Mouse (Mus musculus): Measurements from ENCODE around the gene Muc3. TPM values are rescaled to one million over a fixed set of nuclear protein-coding genes. Genes with fewer than 3 reads are reported as not detected.

Gene Muc3
- total RNA-seq, 2 experiments from 2014 or later = not detected

DNA sequence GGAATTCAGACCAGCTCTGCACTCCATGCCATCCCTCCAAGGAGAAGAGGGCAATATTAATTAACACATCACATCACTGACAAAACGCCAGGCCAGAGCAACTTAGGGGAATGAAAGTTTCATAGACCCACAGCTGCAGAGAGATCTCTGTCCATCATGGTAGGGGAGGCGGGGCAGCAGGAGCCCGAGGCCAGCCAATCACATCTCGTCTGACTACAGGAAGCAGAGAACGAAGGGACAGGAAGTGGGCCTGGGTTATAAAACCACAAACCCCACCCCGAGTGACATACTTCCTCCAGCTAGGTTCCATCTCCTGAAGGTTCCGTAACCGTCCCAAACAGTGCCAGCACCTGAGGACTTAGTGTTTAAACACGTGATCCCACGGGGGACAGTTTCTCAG, 54.0 kb downstream of the Muc3 start:
- DNase-seq = no peak

DNA sequence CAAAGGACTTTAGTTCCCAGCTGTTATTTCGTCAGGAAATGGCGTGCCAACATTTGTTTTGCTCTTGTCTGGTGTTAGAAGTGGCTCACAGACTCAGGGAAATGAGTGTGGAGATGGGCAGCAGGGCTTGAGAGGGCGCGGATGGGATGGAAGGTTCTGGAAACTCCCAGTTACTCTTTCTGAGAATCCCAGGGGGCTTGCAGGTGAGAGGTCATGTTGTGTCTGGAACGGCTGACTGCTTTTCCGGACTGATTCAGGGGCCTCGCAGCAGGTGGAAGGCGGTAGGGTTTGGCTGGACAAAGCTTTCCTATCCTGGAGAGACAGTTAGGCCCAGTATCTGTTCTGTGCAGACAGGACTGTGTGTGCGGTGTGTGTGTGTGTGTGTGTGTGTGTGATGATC, 55.4 kb downstream of the Muc3 start:
- DNase-seq = no peak

DNA sequence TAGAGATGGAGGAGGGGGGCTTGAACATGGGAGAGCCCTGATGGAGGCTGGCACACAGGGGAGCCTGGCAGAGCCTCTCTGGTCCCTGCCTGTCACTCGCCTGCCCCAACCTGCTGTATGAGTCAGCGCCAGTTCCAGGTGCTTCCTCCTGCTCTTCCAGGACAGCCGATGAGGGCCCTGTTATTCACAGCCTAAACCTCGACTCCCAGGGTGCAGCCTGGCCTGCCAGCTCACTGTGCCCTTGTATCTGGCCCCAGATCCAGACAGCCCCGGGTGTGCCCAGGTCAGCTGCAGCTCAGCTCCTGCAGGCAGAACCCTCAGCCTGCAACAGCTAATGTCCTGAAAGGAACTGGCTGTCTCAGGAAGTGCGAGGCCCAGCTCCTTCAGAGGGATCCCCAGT, 57.6 kb downstream of the Muc3 start:
- DNase-seq = no peak

GRCm38 (mm10) chr5:137090870-137091269, 58.3 kb downstream of the Muc3 start:
- no peak for DNase-seq

DNA sequence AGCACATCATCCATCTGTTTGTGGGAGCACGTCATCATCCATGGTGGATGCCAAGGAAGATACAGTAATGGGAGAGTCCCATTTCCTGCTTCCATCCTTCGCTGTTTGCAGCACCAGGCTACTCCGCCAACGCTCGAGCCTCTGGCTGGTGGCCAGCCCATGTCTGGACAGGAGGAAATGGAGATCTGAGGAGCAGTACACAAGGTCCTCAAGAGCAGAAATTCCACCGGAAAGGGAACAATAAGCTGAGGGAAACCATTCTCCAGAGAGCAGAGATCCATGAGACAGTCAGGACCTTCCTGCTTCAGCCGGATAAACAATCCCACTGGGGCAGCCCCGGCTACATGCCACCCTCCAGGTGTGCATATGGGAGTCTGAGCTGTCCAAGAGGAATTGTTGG, 61.7 kb downstream of the Muc3 start:
- DNase-seq = no peak

DNA sequence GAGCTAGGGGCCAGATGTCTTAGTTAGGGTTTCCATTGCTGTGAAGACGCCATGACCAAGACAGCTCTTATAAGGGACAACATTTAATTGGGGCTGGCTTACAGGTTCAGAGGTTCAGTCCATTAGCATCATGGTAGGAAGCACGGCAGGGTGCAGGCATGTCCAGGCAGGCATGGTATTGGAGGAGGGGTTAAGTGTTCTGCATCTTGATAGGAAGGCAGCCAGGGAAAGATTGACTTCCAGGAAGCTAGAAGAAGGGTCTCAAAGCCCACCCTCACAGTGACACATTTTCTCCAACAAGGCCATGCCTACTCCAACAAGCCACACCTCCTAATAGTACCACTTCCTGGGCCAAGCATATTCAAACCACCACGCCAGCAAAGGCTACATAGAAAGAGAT, 63.4 kb downstream of the Muc3 start:
- no peak for DNase-seq

DNA sequence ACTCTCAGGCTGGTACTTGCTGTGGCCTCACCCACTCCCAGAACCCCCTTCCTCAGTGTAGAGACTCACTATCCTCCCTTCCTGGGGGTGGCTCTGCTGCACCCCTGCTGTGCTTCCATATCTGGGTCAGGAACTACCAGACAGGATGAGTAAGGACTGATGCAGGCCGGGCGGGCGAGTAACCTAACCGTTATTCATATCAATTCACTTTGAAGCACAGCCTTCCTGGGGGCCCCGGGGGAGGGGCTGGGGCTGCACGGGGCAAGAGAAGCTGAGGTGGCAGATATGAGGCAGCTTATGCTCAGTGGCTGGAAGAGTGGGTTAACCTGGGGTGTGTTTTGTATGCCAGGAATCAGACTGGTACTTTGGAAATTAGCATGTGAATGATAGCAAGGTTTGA, 64.1 kb downstream of the Muc3 start:
- DNase-seq = no peak

Other genes starting within 250 kb of the Muc3 start
- 1 to 10 TPM; 5.6 to 6.9 TPM for gene Ift22, start 241.2 kb downstream of the Muc3 start, total RNA-seq (2021)
- gene Fis1, start 196.0 kb downstream of the Muc3 start, total RNA-seq (2021) = 100 to 1,000 TPM; 159 to 164 TPM
- 1 to 10 TPM in 1 of 2 experiments, under 1 TPM in 1; 0.67 to 3.3 TPM for gene Cldn15, start 182.7 kb downstream of the Muc3 start, total RNA-seq (2021)
- gene Plod3, start 162.3 kb downstream of the Muc3 start, total RNA-seq (2021) = 10 to 100 TPM; 20.9 to 23.6 TPM
- gene Znhit1, start 161.3 kb downstream of the Muc3 start, total RNA-seq (2021) = 10 to 100 TPM; 61.4 to 70.4 TPM
- not detected for gene Vgf, start 122.9 kb downstream of the Muc3 start, total RNA-seq (2021)
- 10 to 100 TPM; 13.5 to 23.4 TPM for gene Ap1s1, start 103.2 kb downstream of the Muc3 start, total RNA-seq (2021)
- 1 to 10 TPM; 1.3 to 4.9 TPM for gene Serpine1, start 77.1 kb downstream of the Muc3 start, total RNA-seq (2021)
- 1 to 10 TPM; 7.4 TPM for gene Trim56, start 33.1 kb downstream of the Muc3 start, total RNA-seq (2021)
- gene Muc3a, start 63.1 kb upstream of the Muc3 start, total RNA-seq (2021) = under 1 TPM; 0.15 to 0.27 TPM
- gene Ache, start 138.2 kb upstream of the Muc3 start, total RNA-seq (2021) = 10 to 100 TPM; 26.4 to 40.7 TPM
- 10 to 100 TPM; 18.3 to 24.4 TPM for gene Ufsp1, start 145.3 kb upstream of the Muc3 start, total RNA-seq (2021)
- 10 to 100 TPM; 38.5 to 44.7 TPM for gene Srrt, start 158.4 kb upstream of the Muc3 start, total RNA-seq (2021)
- 1 to 10 TPM; 5.2 to 5.3 TPM for gene Trip6, start 165.1 kb upstream of the Muc3 start, total RNA-seq (2021)
- gene Slc12a9, start 184.3 kb upstream of the Muc3 start, total RNA-seq (2021) = 1 to 10 TPM; 2.3 to 3.1 TPM
- 10 to 100 TPM; 13.4 to 15.8 TPM for gene Ephb4, start 200.8 kb upstream of the Muc3 start, total RNA-seq (2021)